Mouse (Mus musculus): ENCODE measurements around the gene Erich6b.

GRCm38 (mm10) chr14:75665430-75666180, 23.5 kb downstream of the Erich6b start:
- TF ChIP-seq POLR2A (IDR thresholded peaks at IDR 0.05; ENCODE audit: low read depth, low read length), result no peak
- TF ChIP-seq CTCF (conservative IDR thresholded peaks at IDR 0.05; ENCODE audit: insufficient read depth, insufficient read length, low read depth, low read length), result no peak

All from kidney, adult 2 months (tissue).